Mouse (Mus musculus) kidney, postnatal 4 days (tissue): Measurements from ENCODE around the gene Rab4b.

Experiments
- DNase-seq, 2 experiments: peaks; one replicate each; pipeline ENCODE4 v3.0.0; 2021; ENCODE audit warnings: mixed read lengths in 2 of 2

Rab4b gene

GRCm38 (mm10) chr7:27182498-27182897 is 3.8 kb upstream of the Rab4b start:
- no peak for DNase-seq

- no peak for DNase-seq
Observed at GRCm38 (mm10) chr7:27180837-27181695, 2.4 kb upstream of the Rab4b start, which contains the start of the genes Gm21983 and Mia. Gm21983 (minus strand) TSS chr7:27181086. Mia (minus strand) TSS chr7:27181157.

- peak; percentile 70 to 79 for DNase-seq
Observed at GRCm38 (mm10) chr7:27180036-27180435, 1.3 kb upstream of the Rab4b start.

- no peak for DNase-seq
Observed at GRCm38 (mm10) chr7:27179217-27179918, 672 bp upstream of the Rab4b start.

GRCm38 (mm10) chr7:27177942-27178323 is 763 bp downstream of the Rab4b start:
- DNase-seq, result no peak

GRCm38 (mm10) chr7:27174896-27175295 is 3.8 kb downstream of the Rab4b start:
- DNase-seq, result no peak

- no peak for DNase-seq
Observed at GRCm38 (mm10) chr7:27174496-27174895, 4.2 kb downstream of the Rab4b start.

- DNase-seq, result no peak
Observed at GRCm38 (mm10) chr7:27170981-27171380, 7.7 kb downstream of the Rab4b start.

GRCm38 (mm10) chr7:27168371-27168770 is 10.3 kb downstream of the Rab4b start:
- DNase-seq, result no peak

- no peak for DNase-seq
Observed at GRCm38 (mm10) chr7:27167475-27168094, 11.1 kb downstream of the Rab4b start.

- DNase-seq, result peak; percentile 97 to 98
Observed at GRCm38 (mm10) chr7:27166614-27167474, 11.9 kb downstream of the Rab4b start, which contains the start of gene Egln2. Egln2 (minus strand) TSS chr7:27166802.

GRCm38 (mm10) chr7:27166229-27166613 is 12.5 kb downstream of the Rab4b start:
- DNase-seq, result peak; percentile 91 to 94

GRCm38 (mm10) chr7:27165696-27166095 is 13.0 kb downstream of the Rab4b start:
- DNase-seq, result no peak

GRCm38 (mm10) chr7:27165007-27165655 is 13.6 kb downstream of the Rab4b start:
- peak in 1 of 2 experiments; percentile 46 for DNase-seq

GRCm38 (mm10) chr7:27164112-27164947 is 14.4 kb downstream of the Rab4b start:
- DNase-seq, result peak in 1 of 2 experiments; percentile 49

- no peak for DNase-seq
Observed at GRCm38 (mm10) chr7:27163450-27163805, 15.3 kb downstream of the Rab4b start.

GRCm38 (mm10) chr7:27162780-27163449 is 15.8 kb downstream of the Rab4b start:
- no peak for DNase-seq

GRCm38 (mm10) chr7:27161744-27162143 is 17.0 kb downstream of the Rab4b start:
- DNase-seq, result peak in 1 of 2 experiments; percentile 51

GRCm38 (mm10) chr7:27160921-27161320 is 17.8 kb downstream of the Rab4b start:
- no peak for DNase-seq

- peak; percentile 92 to 95 for DNase-seq
Observed at GRCm38 (mm10) chr7:27159882-27160281, 18.8 kb downstream of the Rab4b start.
